Mouse (Mus musculus): Measurements from ENCODE around the gene Gm10488.
"Not testable (repeated sequence)": the region's sequence is repeated elsewhere in the genome, so short reads cannot be mapped to it uniquely, and the experiment has no call there.

Gene Gm10488

DNA sequence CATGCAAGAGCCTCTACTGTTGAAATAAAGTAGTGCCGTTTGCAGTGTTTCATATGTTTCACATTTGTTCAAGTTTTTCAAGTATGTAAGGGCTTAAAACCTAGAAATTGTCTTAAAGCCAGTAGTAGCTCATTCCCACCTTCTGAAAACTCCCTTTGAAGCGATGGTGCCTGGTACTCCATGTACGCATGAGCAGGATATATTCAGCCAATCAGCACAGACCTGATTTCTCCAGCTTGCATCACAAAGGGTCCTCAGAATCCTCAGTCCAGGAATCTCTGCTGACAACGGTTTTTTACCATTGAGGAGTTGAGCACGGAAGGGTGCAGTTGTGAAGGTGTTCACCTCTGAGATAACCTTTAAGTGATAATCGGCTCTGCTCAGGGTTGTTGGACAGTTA, at the start of gene Gm10488:
Gm10488 (plus strand) TSS at position 301 of the 400 bp plus-strand sequence.
- not testable (repeated sequence) for DNase-seq (ENCODE audit: low spot score)
